Mouse (Mus musculus): ENCODE measurements around the gene Map3k5.

DNA sequence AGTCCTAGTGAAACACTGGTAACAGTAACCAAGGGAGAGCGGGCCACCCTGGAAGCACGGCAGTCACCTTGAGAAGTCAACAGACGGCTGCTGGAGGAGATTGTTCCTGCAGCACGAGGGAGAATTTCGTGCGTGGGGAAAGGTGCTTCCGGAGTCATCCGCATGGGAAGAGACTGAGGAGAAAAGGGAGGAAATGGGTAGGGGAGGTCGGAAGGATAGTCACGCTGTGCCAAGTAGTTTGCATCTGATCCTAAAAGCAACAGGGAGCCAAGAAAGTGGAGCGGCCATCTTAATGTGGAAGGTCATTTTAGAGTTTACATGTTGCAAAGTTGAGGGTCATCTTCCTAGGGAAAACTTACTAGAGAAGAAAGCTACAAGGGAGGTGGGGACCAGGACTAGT lies 155.9 kb downstream of the Map3k5 start:
- no peak for TF ChIP-seq GATA1 (IDR thresholded peaks at IDR 0.05; ENCODE audit: low read length)
- no peak for TF ChIP-seq TAL1 (IDR thresholded peaks at IDR 0.05; ENCODE audit: low read length)
